Mouse (Mus musculus) limb, embryonic 11.5 days (tissue): ENCODE data around the gene Znrf1. TPM values are rescaled to one million over a fixed set of nuclear protein-coding genes. Genes with fewer than 3 reads are reported as not detected.

Experiments
- ATAC-seq: fragments of 200-750 bp; cut with Nextera tagmentation; 2 replicates; pipeline ENCODE4 v1.8.0; 2017; ENCODE audit warnings: low read depth; ENCODE audit not compliant: insufficient number of reproducible peaks, low FRiP score, low TSS enrichment
- DNase-seq: peaks from one replicate; pipeline ENCODE4 v3.0.0-alpha.2; 2015; ENCODE audit warnings: low spot score
- H3K27ac ChIP-seq: fragments of 300-500 bp; sonication (generic); replicated peaks from 2 replicates; pipeline ENCODE4 v1.5.1; 2014; ENCODE audit warnings: low read depth, mild to moderate bottlenecking, low read length
- H3K27me3 ChIP-seq: fragments of 300-500 bp; sonication (generic); 2 replicates; pipeline ENCODE4 v1.6.1; 2014; ENCODE audit warnings: mild to moderate bottlenecking, low read length, mixed read lengths; ENCODE audit not compliant: control insufficient read depth, insufficient read depth
- H3K36me3 ChIP-seq: fragments of 300-500 bp; sonication (generic); 2 replicates; pipeline ENCODE4 v1.6.1; 2014; ENCODE audit warnings: mild to moderate bottlenecking, low read length, moderate library complexity, mixed read lengths; ENCODE audit not compliant: control insufficient read depth, insufficient read depth
- H3K4me1 ChIP-seq: fragments of 300-500 bp; sonication (generic); 2 replicates; pipeline ENCODE4 v1.6.1; 2014; ENCODE audit warnings: low read length, mixed read lengths; ENCODE audit not compliant: control insufficient read depth, insufficient read depth
- H3K4me2 ChIP-seq: fragments of 300-500 bp; sonication (generic); 2 replicates; pipeline ENCODE4 v1.6.1; 2014; ENCODE audit warnings: low read depth, mild to moderate bottlenecking, moderate library complexity; ENCODE audit not compliant: severe bottlenecking
- H3K4me3 ChIP-seq: fragments of 300-500 bp; sonication (generic); 2 replicates; pipeline ENCODE4 v1.5.1; 2014; ENCODE audit warnings: low read depth, low read length
- H3K9ac ChIP-seq: fragments of 300-500 bp; sonication (generic); 2 replicates; pipeline ENCODE4 v1.6.1; 2014; ENCODE audit warnings: mild to moderate bottlenecking, low read length
- H3K9me3 ChIP-seq: fragments of 300-500 bp; sonication (generic); 2 replicates; pipeline ENCODE4 v1.6.1; 2016; ENCODE audit warnings: low read length; ENCODE audit not compliant: control insufficient read depth
- WGBS: fragments of 180-500 bp; shearing (Covaris S2); extraction: QIAGEN DNeasy Blood & Tissue Kit; methylation state at CpG from one replicate; pipeline ENCODE4 v1.1.7; 2014; 5-methylcytosine and 5-hydroxymethylcytosine counted together
- polyA plus RNA-seq: library from polyadenylated mRNA; unstranded; fragments of >200 nt; fragmentation: Nextera tagmentation; extraction: Ambion mirVana; gene quantifications from 2 replicates; pipeline ENCODE4 v1.2.1, GENCODE M21; 2014

Gene Znrf1
- polyA plus RNA-seq, 1 experiment from 2014 or later: 49.9 TPM

DNA sequence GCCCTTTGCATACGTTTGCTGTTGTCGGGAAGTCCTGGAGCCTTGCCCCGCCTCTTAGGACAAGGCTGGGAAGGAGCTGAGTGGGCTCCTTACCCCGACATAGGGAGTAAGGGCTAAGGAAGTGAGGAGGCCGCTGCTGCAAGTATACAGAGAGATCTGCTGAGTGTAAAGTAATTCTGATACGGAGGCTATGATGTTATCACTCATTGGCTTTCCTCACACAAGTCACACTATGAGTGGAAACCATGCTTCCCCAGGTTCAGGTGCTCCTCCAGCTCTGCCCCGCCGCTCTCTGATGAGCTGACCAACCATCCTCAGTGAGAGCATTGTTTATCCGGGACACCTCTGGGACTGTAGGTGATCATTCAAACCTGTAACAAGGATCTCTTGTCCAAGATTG lies 30.4 kb downstream of the Znrf1 start:
- Histone ChIP-seq H3K27me3 (no peaks in the 10 kb centered on the region), H3K4me1 (no peaks in the 10 kb centered on the region; the same call in none of the 2 replicates), H3K9ac (no peak overlapping the region), H3K27ac (no peak overlapping the region), H3K4me2 (no peak overlapping the region), H3K9me3 (no peaks in the 10 kb centered on the region), H3K4me3 (no peak overlapping the region), H3K36me3 (no peaks in the 10 kb centered on the region)
- DNase-seq (no peak), ATAC-seq (no peak)
- 77% methylated on average over 9 of the region's 9 CpGs for WGBS

DNA sequence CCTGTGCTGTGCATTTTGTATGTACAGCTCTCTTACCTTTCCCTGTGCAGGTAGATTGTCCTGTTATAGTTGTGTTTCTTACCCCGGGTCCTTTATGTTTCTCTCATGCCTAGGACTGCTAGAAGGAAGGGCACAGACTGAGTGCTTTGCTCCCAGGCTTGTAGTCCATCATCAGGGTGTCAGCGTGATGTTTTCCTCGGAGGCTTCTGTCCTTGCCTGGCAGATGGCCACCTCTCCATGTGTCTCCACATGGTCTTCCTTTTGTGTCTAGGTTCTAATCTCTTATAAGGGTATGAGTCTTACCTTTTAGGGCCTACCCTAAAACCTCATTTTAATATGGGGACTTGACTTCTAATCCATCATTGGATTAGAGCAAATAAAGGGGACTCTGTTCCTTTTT lies 31.7 kb downstream of the Znrf1 start:
- ATAC-seq: no peak
- no peaks in the 10 kb centered on the region; the same call in none of the 2 replicates for H3K4me1 ChIP-seq
- H3K4me3 ChIP-seq: no peak overlapping the region
- WGBS: 69% methylated on average over 3 of the region's 3 CpGs
- no peaks in the 10 kb centered on the region for H3K27me3 ChIP-seq
- H3K36me3 ChIP-seq: no peaks in the 10 kb centered on the region
- H3K9me3 ChIP-seq: no peaks in the 10 kb centered on the region
- no peak overlapping the region for H3K27ac ChIP-seq
- H3K4me2 ChIP-seq: no peak overlapping the region
- no peak for DNase-seq
- H3K9ac ChIP-seq: no peak overlapping the region

DNA sequence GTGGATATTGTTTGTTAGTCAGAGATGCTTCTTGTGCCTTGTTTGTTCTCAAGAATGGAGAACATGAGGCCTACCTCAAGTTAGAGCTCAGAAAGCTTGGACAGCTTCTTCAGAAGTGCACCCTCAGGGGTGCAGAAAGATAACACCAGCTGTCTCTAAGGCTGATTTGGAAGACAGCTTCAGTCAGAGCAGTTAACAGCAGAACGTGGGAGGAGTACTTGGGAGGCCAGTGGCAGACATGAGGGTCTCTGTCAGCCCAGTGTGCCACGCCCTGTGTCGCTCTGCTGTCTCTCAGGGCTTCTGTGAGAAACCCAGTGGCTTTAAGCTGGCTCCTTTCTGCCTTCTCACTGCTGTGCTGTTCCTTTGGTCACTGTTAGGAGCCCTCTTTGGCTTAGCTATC lies 32.1 kb downstream of the Znrf1 start:
- no peak overlapping the region for H3K9ac ChIP-seq
- no peak for DNase-seq

DNA sequence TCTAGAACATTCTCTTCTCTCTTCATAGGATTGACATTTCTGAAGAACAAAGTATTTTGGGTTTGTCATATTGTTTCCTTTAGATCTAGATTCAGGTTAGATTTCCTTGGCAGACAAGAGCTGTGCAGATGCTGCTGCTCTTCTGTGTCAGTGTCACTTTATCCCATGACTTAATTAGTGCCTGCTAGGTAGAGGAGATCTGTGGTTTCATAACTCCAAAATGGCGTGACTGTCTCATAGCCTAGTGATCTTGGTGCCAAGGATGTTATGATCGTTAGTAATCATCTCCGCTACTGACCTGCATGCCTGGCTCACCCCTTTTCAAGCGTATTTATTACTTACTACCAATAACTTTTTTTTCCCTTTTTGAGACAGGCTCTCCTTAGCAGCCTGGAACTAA lies 34.0 kb downstream of the Znrf1 start:
- DNase-seq (no peak), ATAC-seq (no peak)
- H3K9me3 ChIP-seq: no peaks in the 10 kb centered on the region
- H3K27ac ChIP-seq: no peak overlapping the region
- WGBS: 89% methylated on average over 4 of the region's 4 CpGs
- no peak overlapping the region for H3K4me2 ChIP-seq
- H3K9ac ChIP-seq: no peak overlapping the region
- H3K36me3 ChIP-seq: no peaks in the 10 kb centered on the region
- H3K4me3 ChIP-seq: no peak overlapping the region
- H3K4me1 ChIP-seq: no peaks in the 10 kb centered on the region; the same call in none of the 2 replicates
- H3K27me3 ChIP-seq: no peaks in the 10 kb centered on the region

More for the DNA sequence above, 32.1 kb downstream of the Znrf1 start:
- no peak for ATAC-seq
- WGBS: 45% methylated on average over 3 of the region's 3 CpGs
- no peaks in the 10 kb centered on the region for H3K27me3 ChIP-seq
- no peaks in the 10 kb centered on the region for H3K36me3 ChIP-seq
- H3K4me1 ChIP-seq: no peaks in the 10 kb centered on the region; the same call in none of the 2 replicates
- no peak overlapping the region for H3K4me3 ChIP-seq
- H3K4me2 ChIP-seq: no peak overlapping the region
- no peaks in the 10 kb centered on the region for H3K9me3 ChIP-seq
- no peak overlapping the region for H3K27ac ChIP-seq

DNA sequence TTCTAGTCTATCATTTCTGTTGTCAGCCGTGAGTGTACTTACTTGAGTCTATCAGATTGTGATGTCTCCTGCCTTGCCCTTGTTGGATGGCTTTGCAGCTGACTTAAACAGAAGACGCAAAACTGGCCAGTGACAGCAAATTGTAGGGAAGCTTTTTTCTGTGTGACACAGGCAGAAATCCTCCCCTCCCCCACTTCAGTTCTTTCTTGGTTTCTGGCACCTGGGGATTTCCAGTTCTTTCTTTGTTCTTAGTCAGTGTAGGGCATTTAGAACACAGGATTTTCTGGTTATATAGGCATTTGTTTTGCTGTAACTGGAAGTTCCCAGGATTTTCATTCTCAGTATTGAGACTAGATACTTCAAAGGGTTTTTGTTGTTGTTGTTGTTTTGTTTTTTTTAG lies 34.5 kb downstream of the Znrf1 start:
- H3K4me2 ChIP-seq: no peak overlapping the region
- DNase-seq (no peak), ATAC-seq (no peak)
- H3K9me3 ChIP-seq: no peaks in the 10 kb centered on the region
- H3K4me3 ChIP-seq: no peak overlapping the region
- no peaks in the 10 kb centered on the region for H3K27me3 ChIP-seq
- no peak overlapping the region for H3K9ac ChIP-seq
- H3K4me1 ChIP-seq: no peaks in the 10 kb centered on the region; the same call in none of the 2 replicates
- H3K27ac ChIP-seq: no peak overlapping the region
- no peaks in the 10 kb centered on the region for H3K36me3 ChIP-seq
- 88% methylated on average over 2 of the region's 2 CpGs for WGBS

DNA sequence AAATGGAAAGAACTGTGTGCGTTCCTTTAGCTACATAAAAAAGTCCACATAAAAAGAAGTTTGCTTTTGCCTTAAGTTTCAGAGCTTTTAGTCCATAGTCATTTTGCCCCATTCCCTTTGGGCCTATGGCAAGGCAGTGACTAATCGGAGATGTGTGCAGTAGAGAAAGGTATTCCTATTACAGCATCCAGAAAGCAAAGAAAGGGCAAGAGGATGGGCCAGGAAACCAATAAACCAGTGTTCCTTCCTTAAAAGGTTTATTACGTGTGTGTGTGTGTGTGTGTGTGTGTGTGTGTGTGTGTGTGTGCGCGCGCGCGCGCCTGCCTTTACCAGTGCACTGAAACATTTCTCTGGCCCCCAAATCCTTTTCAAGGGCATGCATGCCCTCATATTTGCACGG lies 35.8 kb downstream of the Znrf1 start:
- no peak for DNase-seq
- H3K4me1 ChIP-seq: no peaks in the 10 kb centered on the region; the same call in 1 of the 2 replicates

DNA sequence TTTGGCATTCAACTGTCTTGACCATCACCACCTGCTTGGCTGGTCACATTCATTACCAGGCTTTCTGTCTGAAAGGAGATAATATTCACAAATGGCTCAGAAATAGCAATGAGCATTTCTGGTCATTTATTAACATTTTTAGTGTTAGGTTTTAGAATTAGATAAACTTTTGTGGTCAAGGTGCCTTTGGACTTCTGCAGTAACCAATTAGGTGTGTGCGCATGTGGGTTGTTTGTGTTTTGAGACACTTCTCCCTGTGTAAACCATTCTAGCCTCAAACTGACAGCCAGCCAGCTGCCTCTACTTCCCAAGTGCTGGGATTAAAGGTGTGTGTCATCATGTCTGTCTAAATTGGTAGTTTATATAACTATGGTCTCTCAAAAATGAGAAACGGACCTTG lies 36.5 kb downstream of the Znrf1 start:
- WGBS: 82% methylated on average over 2 of the region's 2 CpGs
- Histone ChIP-seq H3K27me3 (no peaks in the 10 kb centered on the region), H3K9me3 (no peaks in the 10 kb centered on the region), H3K4me2 (no peak overlapping the region), H3K36me3 (peaks cover 3% of the 10 kb centered on the region; the same call in 1 of the 2 replicates), H3K27ac (no peak overlapping the region), H3K4me1 (no peaks in the 10 kb centered on the region; the same call in 1 of the 2 replicates), H3K9ac (no peak overlapping the region), H3K4me3 (no peak overlapping the region)
- no peak for ATAC-seq
- DNase-seq: no peak

More for the DNA sequence above, 35.8 kb downstream of the Znrf1 start:
- WGBS: 88% methylated on average over 10 of the region's 10 CpGs
- H3K4me3 ChIP-seq: no peak overlapping the region
- no peak for ATAC-seq
- no peak overlapping the region for H3K4me2 ChIP-seq
- no peaks in the 10 kb centered on the region for H3K9me3 ChIP-seq
- H3K9ac ChIP-seq: no peak overlapping the region
- H3K27ac ChIP-seq: no peak overlapping the region
- H3K27me3 ChIP-seq: no peaks in the 10 kb centered on the region
- peaks cover 3% of the 10 kb centered on the region; the same call in 1 of the 2 replicates for H3K36me3 ChIP-seq

DNA sequence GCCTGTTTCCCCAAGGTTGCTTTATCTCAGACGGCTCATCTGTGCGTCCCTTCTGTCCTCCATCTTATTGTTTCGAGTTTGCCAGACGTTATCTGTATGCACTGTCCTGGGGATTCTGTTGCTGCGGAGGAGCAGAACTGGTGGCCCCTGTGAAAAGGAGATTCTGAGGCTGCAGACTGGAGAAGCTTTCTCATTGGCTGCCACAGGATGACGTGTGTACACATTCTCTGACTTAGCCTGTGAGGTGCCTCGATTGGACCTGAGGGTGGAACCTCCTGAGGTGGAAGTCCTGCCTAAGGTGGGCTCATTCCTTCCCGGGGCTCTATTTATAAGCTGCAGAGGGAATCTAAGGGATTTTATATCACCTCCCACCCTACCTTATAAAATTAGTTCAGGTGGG lies 37.7 kb downstream of the Znrf1 start:
- ATAC-seq (no peak), DNase-seq (no peak)
- no peak overlapping the region for H3K27ac ChIP-seq
- H3K4me3 ChIP-seq: no peak overlapping the region
- H3K36me3 ChIP-seq: peaks cover 3% of the 10 kb centered on the region; the same call in 1 of the 2 replicates
- no peaks in the 10 kb centered on the region for H3K4me1 ChIP-seq
- H3K4me2 ChIP-seq: no peak overlapping the region
- no peak overlapping the region for H3K9ac ChIP-seq
- H3K9me3 ChIP-seq: no peaks in the 10 kb centered on the region
- 37% methylated on average over 8 of the region's 8 CpGs for WGBS
- no peaks in the 10 kb centered on the region for H3K27me3 ChIP-seq

DNA sequence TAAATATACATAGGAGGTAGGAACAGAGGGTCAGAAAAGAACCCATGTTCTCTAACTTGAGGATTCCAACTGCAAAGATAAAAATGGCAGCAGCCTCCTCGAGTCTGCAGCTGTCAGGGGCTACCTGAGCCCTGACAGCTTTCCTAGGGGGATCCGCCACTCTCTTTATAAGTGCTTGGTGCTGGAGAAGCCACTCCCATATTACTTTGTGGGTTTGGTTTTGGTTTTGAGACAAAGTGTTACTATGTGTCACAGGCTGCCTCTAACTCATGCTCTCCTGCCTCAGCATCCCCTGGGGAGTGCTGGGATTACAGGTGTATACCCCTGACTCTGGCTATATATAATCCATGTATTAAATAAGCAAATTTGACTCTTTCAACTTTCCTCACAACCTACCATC lies 38.1 kb downstream of the Znrf1 start:
- no peaks in the 10 kb centered on the region for H3K9me3 ChIP-seq
- H3K27me3 ChIP-seq: no peaks in the 10 kb centered on the region
- DNase-seq (no peak), ATAC-seq (no peak)
- peaks cover 3% of the 10 kb centered on the region; the same call in 1 of the 2 replicates for H3K36me3 ChIP-seq
- no peak overlapping the region for H3K4me3 ChIP-seq
- H3K4me2 ChIP-seq: no peak overlapping the region
- H3K9ac ChIP-seq: no peak overlapping the region
- WGBS: 89% methylated on average over 2 of the region's 2 CpGs
- no peaks in the 10 kb centered on the region for H3K4me1 ChIP-seq
- H3K27ac ChIP-seq: no peak overlapping the region
